Mouse (Mus musculus) stomach, embryonic 16.5 days (tissue): ENCODE data around the gene Pkp3. TPM values are rescaled to one million over a fixed set of nuclear protein-coding genes. Genes with fewer than 3 reads are reported as not detected.

Source experiments
- ATAC-seq: fragments of 200-750 bp; cut with Nextera tagmentation; 2 replicates; pipeline ENCODE4 v1.8.0; 2017; ENCODE audit warnings: moderate number of reproducible peaks, moderate TSS enrichment; ENCODE audit not compliant: insufficient read depth, low FRiP score
- H3K27ac ChIP-seq: fragments of 300-500 bp; sonication (generic); 2 replicates; pipeline ENCODE4 v1.5.1; 2014; ENCODE audit warnings: low read length
- H3K27me3 ChIP-seq: fragments of 300-500 bp; sonication (generic); 2 replicates; pipeline ENCODE4 v1.6.1; 2014; ENCODE audit warnings: low read length, control low read depth, mixed read lengths; ENCODE audit not compliant: control insufficient read depth, insufficient read depth
- H3K36me3 ChIP-seq: fragments of 300-500 bp; sonication (generic); 2 replicates; pipeline ENCODE4 v1.6.1; 2014; ENCODE audit warnings: low read length; ENCODE audit not compliant: control insufficient read depth, insufficient read depth
- H3K4me1 ChIP-seq: fragments of 300-500 bp; sonication (generic); 2 replicates; pipeline ENCODE4 v1.6.1; 2014; ENCODE audit warnings: low read length, control low read depth, mixed read lengths; ENCODE audit not compliant: control insufficient read depth, insufficient read depth
- H3K4me2 ChIP-seq: fragments of 300-500 bp; sonication (generic); 2 replicates; pipeline ENCODE4 v1.6.1; 2014; ENCODE audit warnings: low read depth, low read length, mixed read lengths
- H3K4me3 ChIP-seq: fragments of 300-500 bp; sonication (generic); replicated peaks from 2 replicates; pipeline ENCODE4 v1.5.1; 2014; ENCODE audit warnings: mild to moderate bottlenecking, low read length
- H3K9ac ChIP-seq: fragments of 300-500 bp; sonication (generic); 2 replicates; pipeline ENCODE4 v1.6.1; 2014; ENCODE audit warnings: low read length
- H3K9me3 ChIP-seq: fragments of 300-500 bp; sonication (generic); replicated peaks from 2 replicates; pipeline ENCODE4 v1.6.1; 2016; ENCODE audit warnings: low read length, control low read depth; ENCODE audit not compliant: control insufficient read depth
- WGBS: fragments of 180-500 bp; shearing (Covaris S2); extraction: QIAGEN DNeasy Blood & Tissue Kit; methylation state at CpG from one replicate; pipeline ENCODE4 v1.1.7; 2014; 5-methylcytosine and 5-hydroxymethylcytosine counted together
- polyA plus RNA-seq: library from polyadenylated mRNA; unstranded; fragments of >200 nt; fragmentation: Nextera tagmentation; extraction: Ambion mirVana; gene quantifications from 2 replicates; pipeline ENCODE4 v1.2.1, GENCODE M21; 2015

Pkp3 gene
- polyA plus RNA-seq, 1 experiment from 2014 or later: 74.2 TPM

DNA sequence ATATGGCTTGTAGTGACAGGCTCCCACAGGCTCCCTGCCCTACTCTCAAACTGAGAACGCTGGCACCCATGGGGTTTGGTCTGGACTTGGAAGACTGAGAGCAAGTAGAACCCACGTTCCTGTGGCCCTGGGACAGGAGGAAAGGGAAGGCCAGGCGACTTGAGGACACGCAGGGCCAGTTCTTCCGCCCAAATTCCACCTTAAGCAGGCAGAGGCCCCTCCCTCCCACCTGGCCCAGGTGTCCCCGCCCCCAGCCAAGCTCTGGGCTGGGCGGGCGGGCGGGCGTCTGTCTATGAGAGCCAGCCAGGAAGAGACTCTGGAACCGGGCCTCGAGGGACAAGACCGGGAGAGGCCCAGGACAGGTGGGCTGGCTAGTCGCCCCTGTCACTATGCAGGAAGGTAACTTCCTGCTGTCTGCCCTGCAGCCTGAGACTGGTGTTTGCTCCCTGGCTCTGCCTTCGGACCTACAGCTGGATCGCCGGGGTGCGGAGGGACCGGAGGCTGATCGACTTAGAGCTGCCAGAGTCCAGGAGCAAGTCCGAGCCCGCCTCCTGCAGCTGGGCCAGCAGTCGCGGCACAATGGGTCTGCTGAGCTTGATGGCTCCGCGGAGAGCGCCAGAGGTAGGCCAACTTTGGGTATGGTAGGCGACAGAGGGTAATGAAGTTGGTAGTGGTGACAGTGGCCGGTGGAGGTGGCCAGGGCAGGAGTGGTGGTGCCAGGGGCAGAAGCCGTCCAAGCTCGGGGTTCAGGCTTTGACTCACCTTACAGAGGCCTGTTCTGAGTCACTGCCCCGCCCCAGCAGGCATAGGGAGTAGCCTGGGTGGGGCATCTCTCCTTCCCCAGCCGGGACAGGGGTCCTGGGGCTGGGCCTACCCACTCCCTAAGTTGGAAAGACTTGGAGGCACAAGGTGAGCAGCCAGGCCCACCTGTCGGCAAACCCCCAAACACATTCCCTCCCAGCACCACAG lies 1.7 kb downstream of the Pkp3 start:
- peak overlapping the region; percentile 91 for H3K27ac ChIP-seq

DNA sequence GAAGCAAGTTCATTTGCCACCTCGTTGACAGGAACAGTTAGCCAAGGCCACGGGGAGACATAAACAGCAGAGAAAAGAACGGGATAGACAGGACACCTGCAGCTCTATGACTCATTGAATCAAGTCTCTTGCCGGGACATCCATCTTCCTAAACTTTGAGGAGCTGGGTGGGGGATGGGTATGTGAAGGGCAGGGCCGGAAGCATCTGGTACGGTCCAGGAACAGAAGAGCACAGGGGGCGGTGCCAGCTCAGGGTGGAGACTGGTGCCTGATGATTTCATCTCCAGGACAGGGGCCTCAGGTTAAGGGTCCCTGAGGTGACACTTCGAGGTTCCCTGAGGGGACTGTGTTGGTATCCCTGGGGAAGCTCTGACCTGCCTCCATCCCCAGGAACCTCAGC lies 9.9 kb downstream of the Pkp3 start:
- 26% methylated on average over 8 of the region's 8 CpGs for WGBS
- ATAC-seq: no peak
- Histone ChIP-seq H3K27me3 (peaks cover 6% of the 10 kb centered on the region; the same call in 1 of the 2 replicates), H3K36me3 (0 out of 2 replicates have a peak, but pooled peaks cover 4% of the 10 kb centered on the region), H3K27ac (no peak overlapping the region), H3K4me1 (peaks cover 9% of the 10 kb centered on the region), H3K9me3 (no peaks in the 10 kb centered on the region), H3K4me2 (no peak overlapping the region), H3K4me3 (no peak overlapping the region), H3K9ac (peak overlapping the region; percentile 20; the same call in 1 of the 2 replicates)

More for the DNA sequence above, 1.7 kb downstream of the Pkp3 start:
- no peaks in the 10 kb centered on the region for H3K27me3 ChIP-seq
- H3K4me3 ChIP-seq: peak overlapping the region; percentile 51
- 25% methylated on average over 34 of the region's 34 CpGs for WGBS
- H3K9me3 ChIP-seq: no peaks in the 10 kb centered on the region
- no peaks in the 10 kb centered on the region for H3K4me1 ChIP-seq
- peak overlapping the region; percentile 78 for H3K9ac ChIP-seq
- peak overlapping the region; percentile 50 for H3K4me2 ChIP-seq
- H3K36me3 ChIP-seq: 0 out of 2 replicates have a peak, but pooled peaks cover 4% of the 10 kb centered on the region
- ATAC-seq: peak; percentile 82

DNA sequence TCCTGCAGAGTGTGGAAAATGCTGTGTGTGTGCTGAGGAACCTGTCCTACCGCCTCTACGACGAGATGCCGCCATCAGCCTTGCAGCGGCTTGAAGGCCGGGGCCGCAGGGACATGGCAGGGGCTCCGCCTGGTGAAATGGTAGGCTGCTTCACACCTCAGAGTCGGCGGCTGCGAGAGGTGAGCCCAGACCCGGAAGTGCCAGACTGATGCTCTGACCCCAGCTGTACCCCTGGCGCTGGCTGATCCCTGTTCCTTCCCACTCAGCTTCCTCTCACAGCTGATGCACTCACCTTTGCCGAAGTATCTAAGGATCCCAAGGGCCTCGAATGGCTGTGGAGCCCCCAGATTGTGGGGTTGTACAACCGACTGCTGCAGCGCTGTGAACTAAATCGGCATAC lies 10.5 kb downstream of the Pkp3 start:
- Histone ChIP-seq H3K9me3 (no peaks in the 10 kb centered on the region), H3K36me3 (no peaks in the 10 kb centered on the region), H3K9ac (peak overlapping the region; percentile 20; the same call in 1 of the 2 replicates), H3K4me1 (peaks cover 9% of the 10 kb centered on the region), H3K27ac (no peak overlapping the region), H3K4me3 (no peak overlapping the region), H3K4me2 (no peak overlapping the region), H3K27me3 (peaks cover 6% of the 10 kb centered on the region; the same call in 1 of the 2 replicates)
- 12% methylated on average over 18 of the region's 18 CpGs for WGBS
- no peak for ATAC-seq

DNA sequence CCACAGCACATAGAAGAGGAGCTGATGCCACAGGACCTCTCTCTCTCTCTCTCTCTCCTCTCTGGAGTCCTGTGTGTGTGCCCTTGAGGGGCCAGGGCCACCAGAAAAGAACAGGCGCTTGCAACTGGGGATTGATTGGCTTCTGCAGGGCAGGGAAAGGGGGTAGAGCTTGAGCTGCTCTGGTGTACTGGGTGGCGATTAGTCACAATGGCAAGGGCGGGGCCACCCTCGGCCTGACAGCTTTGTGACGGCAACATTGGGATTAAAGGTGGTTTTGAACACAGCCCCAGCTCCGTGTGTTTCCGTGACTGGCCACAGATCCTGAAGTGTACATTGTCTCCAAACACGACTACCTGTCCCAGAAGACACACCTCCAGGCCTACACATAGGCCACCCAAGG lies 12.2 kb downstream of the Pkp3 start:
- 51% methylated on average over 8 of the region's 8 CpGs for WGBS
- Histone ChIP-seq H3K4me2 (no peak overlapping the region), H3K27me3 (peaks cover 6% of the 10 kb centered on the region; the same call in 1 of the 2 replicates), H3K9ac (no peak overlapping the region), H3K4me3 (no peak overlapping the region), H3K27ac (peak overlapping the region; percentile 6; the same call in 1 of the 2 replicates), H3K9me3 (no peaks in the 10 kb centered on the region), H3K4me1 (peaks cover 9% of the 10 kb centered on the region), H3K36me3 (no peaks in the 10 kb centered on the region)
- peak; percentile 10; the same call in 1 of the 2 replicates for ATAC-seq

DNA sequence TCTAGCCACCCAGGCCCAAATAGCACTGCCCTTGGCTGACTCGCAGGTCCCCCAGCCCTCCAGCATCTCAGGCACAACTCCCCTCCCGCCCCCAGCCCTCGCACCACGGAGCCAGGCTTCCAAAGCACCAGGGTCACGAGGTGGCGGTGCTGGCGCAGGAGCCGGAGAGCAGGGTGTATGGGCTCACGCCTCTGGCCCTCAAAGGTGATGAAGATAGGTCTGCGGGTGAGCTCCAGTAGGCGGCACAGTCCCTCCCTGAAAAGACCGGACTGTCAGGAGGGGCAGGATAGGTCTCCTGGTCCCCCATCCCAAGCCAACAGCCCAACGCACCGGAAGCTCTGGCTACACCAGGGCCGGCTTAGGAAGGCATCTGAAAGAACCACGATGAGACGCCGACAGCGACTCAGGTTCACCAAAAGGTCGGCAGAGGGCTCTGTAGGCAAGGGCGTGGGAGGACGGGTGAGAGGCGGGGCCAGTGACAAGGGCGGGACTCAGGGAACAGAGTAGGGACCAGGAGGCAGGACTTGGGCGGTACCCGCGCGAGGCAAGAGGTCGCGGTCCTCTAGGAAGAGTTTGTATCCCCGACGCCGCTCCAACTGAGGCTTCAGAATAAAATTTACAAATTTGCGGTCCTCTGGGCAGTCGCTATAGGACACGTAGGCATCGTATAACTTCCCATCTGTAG lies 14.2 kb downstream of the Pkp3 start:
- H3K9me3 ChIP-seq: no peaks in the 10 kb centered on the region
- H3K9ac ChIP-seq: peak overlapping the region; percentile 24; the same call in 1 of the 2 replicates
- no peaks in the 10 kb centered on the region for H3K36me3 ChIP-seq
- H3K4me1 ChIP-seq: peaks cover 9% of the 10 kb centered on the region
- H3K27ac ChIP-seq: no peak overlapping the region
- H3K4me2 ChIP-seq: peak overlapping the region; percentile 51
- peak; percentile 88; the same call in 1 of the 2 replicates for ATAC-seq
- H3K4me3 ChIP-seq: peak overlapping the region; percentile 12; the same call in 1 of the 2 replicates
- 10% methylated on average over 37 of the region's 37 CpGs for WGBS
- H3K27me3 ChIP-seq: peaks cover 6% of the 10 kb centered on the region; the same call in 1 of the 2 replicates

DNA sequence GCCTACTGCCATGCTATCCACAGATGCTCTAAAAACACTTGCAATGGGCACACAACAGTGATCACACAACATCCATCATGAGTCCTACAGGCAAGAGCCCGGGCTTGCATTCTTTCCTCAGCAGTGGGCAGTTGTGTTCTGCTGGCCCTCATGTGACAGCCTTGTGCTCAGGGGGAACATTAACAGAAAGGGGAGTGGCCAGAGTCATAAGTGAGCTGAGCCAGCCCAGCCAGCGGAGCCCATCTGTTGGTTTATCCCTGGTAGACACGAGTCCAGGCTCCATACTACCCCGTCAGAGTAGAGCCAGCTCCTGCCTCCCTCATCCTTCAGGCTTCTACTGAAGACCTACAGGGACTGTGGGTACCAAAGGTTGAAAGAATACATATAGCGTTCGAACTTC lies 15.9 kb downstream of the Pkp3 start:
- ATAC-seq: no peak
- H3K4me2 ChIP-seq: no peak overlapping the region

DNA sequence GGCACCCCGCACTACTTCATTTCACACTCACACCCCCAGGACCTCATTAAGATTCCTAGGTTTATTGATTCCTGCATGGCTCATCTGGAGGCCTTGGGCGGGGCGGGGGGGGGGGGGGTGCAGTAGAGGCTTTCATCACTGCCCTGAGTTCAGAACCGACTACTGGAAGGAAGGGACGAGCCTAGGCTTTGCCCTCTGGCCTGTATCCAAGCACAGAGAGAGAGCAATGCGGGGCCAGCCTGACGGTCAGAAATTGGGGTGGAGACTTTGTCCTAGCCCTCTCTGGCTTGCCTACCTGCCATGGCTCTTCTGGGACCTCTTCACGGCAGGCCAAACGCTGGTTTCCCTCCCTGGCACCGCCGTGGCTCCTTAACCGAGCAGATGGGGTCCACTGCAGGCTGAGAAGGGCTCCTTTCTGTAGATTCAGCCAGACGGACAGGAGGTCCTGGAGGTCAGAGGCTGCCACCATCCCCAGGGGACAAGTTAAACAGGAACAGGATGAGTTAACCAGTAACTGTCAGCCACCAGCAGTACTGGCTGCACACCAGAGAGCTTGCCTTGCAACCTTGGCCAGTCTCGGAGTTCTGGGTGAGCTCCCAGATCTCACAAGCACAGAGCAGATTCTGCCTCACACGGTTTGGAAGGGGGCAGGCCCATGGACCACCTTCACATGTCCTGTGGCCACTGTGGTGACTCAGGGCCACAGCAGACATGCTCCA lies 16.6 kb downstream of the Pkp3 start:
- H3K4me2 ChIP-seq: no peak overlapping the region
- peaks cover 6% of the 10 kb centered on the region for H3K4me1 ChIP-seq
- no peaks in the 10 kb centered on the region for H3K9me3 ChIP-seq
- no peaks in the 10 kb centered on the region for H3K36me3 ChIP-seq
- no peak overlapping the region for H3K4me3 ChIP-seq
- H3K27ac ChIP-seq: no peak overlapping the region
- no peaks in the 10 kb centered on the region; the same call in 1 of the 2 replicates for H3K27me3 ChIP-seq
- ATAC-seq: no peak
- no peak overlapping the region for H3K9ac ChIP-seq
- WGBS: 62% methylated on average over 15 of the region's 15 CpGs

More for the DNA sequence above, 15.9 kb downstream of the Pkp3 start:
- Histone ChIP-seq H3K4me3 (no peak overlapping the region), H3K36me3 (no peaks in the 10 kb centered on the region), H3K9me3 (no peaks in the 10 kb centered on the region), H3K9ac (no peak overlapping the region), H3K4me1 (peaks cover 6% of the 10 kb centered on the region), H3K27me3 (no peaks in the 10 kb centered on the region; the same call in 1 of the 2 replicates), H3K27ac (no peak overlapping the region)
- WGBS: 76% methylated on average over 6 of the region's 6 CpGs

DNA sequence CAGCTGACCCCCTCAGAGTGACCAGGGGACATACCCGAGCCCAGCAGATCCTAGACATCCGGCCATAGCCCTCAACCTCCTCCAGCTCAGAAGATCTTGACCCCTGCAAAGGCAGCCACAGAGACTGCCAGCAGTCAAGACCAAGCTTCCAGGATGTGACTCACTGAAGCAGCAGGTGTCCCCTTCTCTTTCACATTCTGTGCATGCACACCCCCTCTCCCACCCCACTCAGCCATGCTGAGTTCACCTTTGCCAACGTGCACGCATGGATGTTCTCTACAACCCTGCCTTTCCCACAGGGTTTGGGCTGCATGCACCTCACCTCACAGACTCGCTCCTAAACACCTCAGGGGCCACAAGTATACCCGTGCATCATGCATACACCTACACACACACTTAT lies 18.0 kb downstream of the Pkp3 start:
- Histone ChIP-seq H3K4me2 (0 out of 2 replicates have a peak overlapping the region, but pooled peaks have one; percentile 14), H3K9ac (no peak overlapping the region), H3K4me3 (no peak overlapping the region), H3K4me1 (peaks cover 6% of the 10 kb centered on the region), H3K27me3 (no peaks in the 10 kb centered on the region; the same call in 1 of the 2 replicates), H3K9me3 (no peaks in the 10 kb centered on the region), H3K36me3 (no peaks in the 10 kb centered on the region), H3K27ac (no peak overlapping the region; the same call in 1 of the 2 replicates)
- ATAC-seq: no peak
- 80% methylated on average over 6 of the region's 6 CpGs for WGBS
